Mouse (Mus musculus) testis, postnatal 14 days (tissue): ENCODE measurements around the gene Ftl1-ps1.

Experiments used
- DNase-seq: peaks from one replicate; pipeline ENCODE4 v3.0.0; 2021; ENCODE audit warnings: low spot score

Gene Ftl1-ps1

GRCm38 (mm10) chr13:74399298-74399839 lies at the start of gene Ftl1-ps1:
Gene Ftl1-ps1 (plus strand): TSS chr13:74399694.
- no peak for DNase-seq

GRCm38 (mm10) chr13:74350435-74350906 lies 49.0 kb upstream of the Ftl1-ps1 start:
- no peak for DNase-seq

- DNase-seq, result peak; percentile 12
Measured at GRCm38 (mm10) chr13:74356491-74356890, 43.0 kb upstream of the Ftl1-ps1 start.

GRCm38 (mm10) chr13:74362218-74362617 lies 37.3 kb upstream of the Ftl1-ps1 start:
- no peak for DNase-seq

GRCm38 (mm10) chr13:74363176-74363858 lies 36.2 kb upstream of the Ftl1-ps1 start:
- no peak for DNase-seq

- DNase-seq, result no peak
Measured at GRCm38 (mm10) chr13:74363859-74364235, 35.6 kb upstream of the Ftl1-ps1 start, which contains the start of gene Lrrc14b. Gene Lrrc14b (minus strand): TSS chr13:74364005.

GRCm38 (mm10) chr13:74381533-74382276 lies 17.8 kb upstream of the Ftl1-ps1 start:
- no peak for DNase-seq

- no peak for DNase-seq
Measured at GRCm38 (mm10) chr13:74382289-74382688, 17.2 kb upstream of the Ftl1-ps1 start.

GRCm38 (mm10) chr13:74389730-74390129 lies 9.8 kb upstream of the Ftl1-ps1 start:
- DNase-seq, result no peak

- peak; percentile 50 for DNase-seq
Measured at GRCm38 (mm10) chr13:74390371-74390990, 9.0 kb upstream of the Ftl1-ps1 start, which contains the start of gene Zfp72. Gene Zfp72 (minus strand): TSS chr13:74390836.

- no peak for DNase-seq
Measured at GRCm38 (mm10) chr13:74391156-74391555, 8.3 kb upstream of the Ftl1-ps1 start.

GRCm38 (mm10) chr13:74439895-74440294 lies 40.4 kb downstream of the Ftl1-ps1 start:
- DNase-seq, result peak; percentile 5
